Mouse (Mus musculus) ovary, postnatal 10 days (tissue): ENCODE measurements around the gene Zfp280d.
"Not testable (repeated sequence)": the region's sequence is repeated elsewhere in the genome, so short reads cannot be mapped to it uniquely, and the experiment has no call there.

Source experiments
- DNase-seq: peaks from one replicate; pipeline ENCODE4 v3.0.0; 2022; ENCODE audit warnings: low spot score

The Zfp280d gene

GRCm38 (mm10) chr9:72374074-72374473, 99.4 kb downstream of the Zfp280d start:
- no peak for DNase-seq

DNA sequence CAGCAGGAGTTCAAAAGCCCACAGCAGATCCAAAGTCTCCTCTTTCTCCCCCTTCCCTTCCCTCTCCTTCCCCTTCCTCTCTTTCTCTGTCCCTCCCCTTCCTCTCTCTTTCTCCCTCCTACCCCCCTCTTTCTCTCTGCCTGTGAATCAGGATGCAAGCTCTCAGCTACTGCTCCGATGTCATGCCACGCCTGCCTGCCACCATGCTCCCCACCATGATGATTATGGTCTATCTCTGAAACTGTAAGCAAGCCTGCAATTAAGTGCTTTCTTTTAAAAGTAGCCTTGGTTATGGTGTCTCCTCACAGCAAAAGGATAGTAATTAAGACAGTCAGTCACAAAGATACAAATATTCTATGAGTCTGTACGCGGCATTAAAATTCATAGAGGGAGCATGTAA, 100.3 kb downstream of the Zfp280d start:
- DNase-seq = no peak

DNA sequence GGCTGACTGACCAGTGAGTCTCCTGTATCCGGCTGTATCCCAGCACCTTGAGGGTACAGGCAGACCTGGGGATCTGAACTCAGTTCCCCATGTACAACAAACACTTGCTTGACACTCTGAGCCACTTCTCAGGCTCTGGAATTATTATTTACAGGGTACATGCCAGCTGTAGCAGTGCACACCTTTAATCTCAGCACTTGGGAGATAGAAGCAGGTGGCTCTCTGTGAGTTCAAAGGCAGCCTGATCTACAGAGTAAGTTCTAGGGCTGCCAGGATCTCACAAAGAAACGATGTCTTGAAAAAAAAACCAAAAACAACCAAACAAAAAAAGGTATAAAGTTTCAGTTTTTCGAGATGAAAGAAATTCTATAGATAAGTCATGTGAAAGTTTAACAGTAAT, 101.0 kb downstream of the Zfp280d start:
- DNase-seq = no peak

DNA sequence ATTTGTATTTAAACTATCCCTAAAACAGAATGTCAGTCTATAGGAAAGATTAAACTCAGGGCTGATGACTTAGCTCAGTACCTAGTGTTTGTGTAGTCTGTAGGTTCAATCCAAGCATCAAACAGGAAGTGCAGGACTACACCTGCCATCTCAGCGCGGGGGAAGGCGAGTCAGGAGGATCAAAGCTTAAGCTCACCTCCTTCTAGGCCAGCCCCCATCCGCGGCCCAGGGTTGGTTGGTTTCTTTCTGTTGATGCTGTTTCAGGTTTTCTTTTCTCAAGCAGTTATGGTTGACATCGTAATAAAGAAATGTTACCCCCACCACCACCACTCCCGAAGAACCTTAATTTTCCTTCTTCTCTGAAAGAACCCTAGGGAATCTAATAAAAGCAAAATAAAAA, 111.1 kb downstream of the Zfp280d start:
- DNase-seq = no peak

DNA sequence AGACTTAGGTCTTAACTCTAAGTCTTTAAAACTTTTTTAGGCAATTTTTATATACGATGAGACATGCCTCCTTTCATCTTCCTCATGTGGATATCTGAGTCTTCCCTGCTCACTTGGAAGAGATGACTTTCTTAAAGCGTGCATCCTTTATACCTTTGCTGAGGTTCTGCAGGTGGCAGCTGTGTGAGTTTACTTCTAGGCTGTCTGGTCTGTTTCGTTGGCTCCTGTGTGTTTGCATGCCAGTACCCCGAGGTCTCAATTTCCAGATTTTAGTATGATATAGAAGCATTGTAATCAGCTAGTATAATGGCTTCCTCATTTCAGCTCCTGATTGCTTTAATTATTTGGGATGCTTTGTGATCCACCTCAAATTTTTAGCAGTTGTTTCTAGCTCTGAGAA, 114.3 kb downstream of the Zfp280d start:
- no peak for DNase-seq

GRCm38 (mm10) chr9:72389431-72390002, 114.9 kb downstream of the Zfp280d start:
- DNase-seq = no peak

DNA sequence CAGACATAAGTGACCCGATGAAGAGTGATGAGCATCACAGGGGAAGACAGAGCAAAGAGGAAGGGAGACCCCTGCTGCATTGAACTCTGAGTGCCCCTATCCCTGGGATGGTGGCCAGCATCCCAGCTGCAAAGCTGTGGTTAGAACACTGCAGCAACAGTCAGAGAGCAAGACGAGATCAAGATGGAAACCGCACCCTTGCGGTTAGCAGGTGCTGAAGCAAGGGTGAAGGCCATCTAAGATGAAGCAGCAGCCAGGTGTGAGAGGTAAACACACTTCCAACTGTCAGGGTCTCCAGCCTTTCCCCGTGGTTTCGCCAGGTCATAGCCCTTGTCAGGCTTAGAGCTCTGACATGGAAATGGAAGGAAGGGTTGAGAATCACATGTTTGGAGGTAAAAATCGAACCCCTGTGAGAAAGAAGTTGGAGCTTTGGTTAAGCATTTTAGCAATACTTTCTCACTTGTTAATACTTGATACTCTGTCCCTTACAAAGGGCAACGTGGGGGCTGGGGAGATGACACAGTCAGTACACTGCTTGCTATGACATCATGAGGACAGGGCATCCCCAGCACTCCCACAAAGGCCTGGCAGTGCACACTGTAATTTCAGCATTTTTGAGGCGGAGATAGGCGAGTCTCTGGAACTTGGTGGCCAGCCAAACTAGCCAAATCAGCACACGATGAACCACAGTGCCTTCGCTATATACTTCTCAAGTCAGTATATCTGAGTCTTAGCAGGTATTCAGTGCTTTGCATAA, 115.8 kb downstream of the Zfp280d start:
- DNase-seq = no peak

DNA sequence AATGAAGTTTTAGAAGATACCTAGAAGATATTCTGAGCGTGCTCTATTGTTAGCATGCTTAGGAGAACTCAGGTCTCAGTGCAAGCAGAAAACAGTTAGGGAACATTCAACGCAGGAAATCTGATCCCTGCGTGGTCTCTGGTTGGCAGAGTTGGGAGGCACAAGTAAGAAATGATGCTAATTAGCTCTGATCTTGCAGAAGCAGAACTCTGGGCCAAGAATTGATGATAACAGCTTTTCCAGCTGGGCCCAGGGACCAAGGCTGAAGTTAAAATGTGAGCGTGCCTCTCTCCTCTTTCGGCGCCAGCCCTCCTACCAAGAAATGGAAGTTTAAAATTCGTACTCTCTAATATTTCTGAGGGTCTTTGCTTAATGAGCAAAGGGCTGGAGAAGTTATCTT, 118.0 kb downstream of the Zfp280d start:
- no peak for DNase-seq

DNA sequence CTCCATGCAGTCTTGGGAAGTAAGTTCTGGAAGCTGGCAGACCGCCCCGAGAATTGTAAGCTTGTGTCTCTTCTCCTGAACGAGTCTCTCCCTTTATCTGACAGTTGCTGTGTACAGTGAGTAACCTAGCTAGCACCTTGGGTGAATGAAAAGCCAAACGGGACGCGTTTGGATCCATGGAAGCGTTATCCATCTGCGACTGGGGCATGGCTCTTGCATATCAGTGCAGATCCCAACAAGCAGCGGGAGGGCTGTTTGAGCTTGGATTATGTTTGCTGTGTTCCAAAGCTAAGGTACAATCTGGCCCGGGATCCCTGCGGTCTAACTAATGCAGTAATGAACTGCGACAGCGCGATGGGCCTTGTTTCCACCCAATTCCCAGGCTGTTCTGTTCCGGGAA, 118.6 kb downstream of the Zfp280d start:
- DNase-seq = no peak

DNA sequence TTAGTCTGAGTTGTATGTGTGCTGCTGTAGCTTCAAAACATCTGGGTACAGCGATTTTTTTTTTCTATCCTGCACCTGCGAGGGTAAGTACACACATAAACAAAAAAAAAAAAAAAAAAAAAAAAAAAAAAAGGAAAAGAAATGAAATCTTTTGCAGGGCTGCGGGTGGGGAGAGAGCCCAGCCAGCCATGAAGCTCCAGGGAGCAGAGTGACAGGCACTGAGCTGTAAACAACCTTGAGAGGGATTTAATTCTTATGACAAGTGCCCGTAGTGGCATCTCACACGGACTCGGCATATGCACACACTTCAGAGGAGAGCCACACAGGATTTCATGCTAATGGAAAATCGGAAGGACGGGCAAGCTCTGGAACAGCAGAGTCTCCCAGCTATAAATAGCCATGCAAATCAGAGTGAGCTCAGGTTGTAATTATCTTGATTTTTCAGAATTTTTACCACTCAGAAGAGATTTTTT, 119.2 kb downstream of the Zfp280d start:
- no peak for DNase-seq

DNA sequence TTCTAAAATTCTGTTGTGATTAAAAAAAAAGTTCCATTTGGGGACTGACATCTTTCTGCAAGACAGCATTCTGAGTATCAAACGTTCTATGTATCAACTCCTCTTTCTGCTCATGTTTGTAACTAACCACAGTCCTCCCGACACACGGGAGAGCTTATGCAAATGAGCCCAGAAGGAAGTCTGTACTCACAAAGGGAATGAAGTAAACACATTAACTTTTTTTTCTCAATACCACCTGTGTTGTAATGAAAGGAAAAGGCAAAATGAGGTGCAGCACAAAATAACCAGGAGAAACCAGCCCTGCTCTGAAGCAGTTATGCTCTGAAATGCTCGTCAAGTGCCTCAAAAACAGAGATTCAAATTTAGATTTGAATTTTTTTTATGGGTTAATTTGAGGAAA, 125.5 kb downstream of the Zfp280d start:
- DNase-seq = no peak

DNA sequence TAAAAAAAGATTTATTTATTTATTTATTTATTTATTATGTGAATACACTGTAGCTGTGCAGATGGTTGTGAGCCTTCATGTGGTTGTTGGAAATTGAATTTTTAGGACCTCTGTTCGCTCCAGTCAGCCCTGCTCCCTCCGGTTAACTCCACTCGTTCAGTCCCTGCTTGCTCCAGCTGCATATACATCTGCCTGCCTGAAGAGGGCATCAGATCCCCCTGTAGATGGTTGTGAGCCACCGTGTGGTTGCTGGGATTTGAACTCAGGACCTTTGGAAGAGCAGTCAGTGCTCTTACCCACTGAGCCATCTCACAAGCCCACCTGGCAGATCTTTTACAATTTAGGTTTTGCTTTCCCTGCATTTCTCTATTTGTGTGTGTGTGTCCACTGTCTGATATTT, 127.1 kb downstream of the Zfp280d start:
- not testable (repeated sequence) for DNase-seq

- no peak for DNase-seq
These were observed 128.8 kb downstream of the Zfp280d start for GRCm38 (mm10) chr9:72403421-72403820.

GRCm38 (mm10) chr9:72404446-72404845, 129.8 kb downstream of the Zfp280d start:
- no peak for DNase-seq

DNA sequence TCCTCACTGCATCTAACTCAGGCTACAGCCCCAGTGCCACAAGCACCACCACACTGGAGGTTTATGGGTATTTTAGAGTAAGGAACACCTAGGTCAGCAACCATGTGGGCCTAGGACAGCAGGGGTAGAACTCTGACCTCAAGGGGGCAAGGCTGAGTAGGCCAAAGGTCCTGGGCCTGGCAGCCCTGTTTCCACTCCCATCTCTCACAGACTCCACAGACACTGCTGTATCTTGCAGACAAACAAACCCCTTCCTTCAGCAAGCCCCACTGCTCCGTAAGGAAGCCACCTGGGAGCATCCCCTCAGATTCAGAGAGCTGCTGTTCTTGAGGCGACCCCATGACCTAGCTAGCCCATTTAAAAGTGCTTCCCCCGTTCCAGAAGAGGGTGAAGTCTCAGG, 130.3 kb downstream of the Zfp280d start:
- DNase-seq = no peak

DNA sequence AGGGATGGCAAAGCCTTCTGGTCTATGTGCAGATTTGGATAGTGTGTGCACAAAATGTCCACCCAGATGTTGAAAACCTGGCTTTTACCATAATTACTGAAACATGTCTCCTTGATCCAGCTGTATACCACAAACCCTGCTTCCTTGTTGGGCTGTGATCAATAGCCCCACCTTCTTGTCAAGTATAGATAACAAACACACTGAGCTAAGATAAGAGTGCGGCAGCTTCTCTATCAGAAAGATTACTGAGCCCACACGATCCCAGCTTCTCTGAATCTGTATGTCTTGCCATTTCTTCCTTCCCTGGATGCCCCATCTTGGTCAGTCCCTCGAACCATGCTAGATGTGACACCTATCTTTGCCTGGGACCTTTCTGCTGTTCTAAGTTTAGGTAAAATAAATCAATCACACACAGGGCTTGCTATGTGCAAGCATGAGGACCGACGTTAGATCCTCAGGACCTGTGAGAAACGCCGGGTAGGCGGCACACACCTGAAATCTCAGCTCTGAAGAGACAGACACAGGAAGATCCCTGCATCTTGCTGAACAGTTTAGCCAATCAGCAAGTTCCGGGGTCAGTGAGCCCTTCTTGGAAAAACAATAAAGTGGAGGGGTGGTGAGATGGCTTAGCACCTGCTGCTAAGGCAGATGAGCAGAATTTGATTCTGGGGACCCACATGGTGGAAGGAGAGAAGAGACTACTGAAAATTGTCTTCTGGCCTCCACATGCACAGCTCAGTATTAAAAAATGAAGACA, 131.4 kb downstream of the Zfp280d start:
- DNase-seq = no peak

GRCm38 (mm10) chr9:72408131-72408586, 133.5 kb downstream of the Zfp280d start:
- DNase-seq = peak; percentile 61

DNA sequence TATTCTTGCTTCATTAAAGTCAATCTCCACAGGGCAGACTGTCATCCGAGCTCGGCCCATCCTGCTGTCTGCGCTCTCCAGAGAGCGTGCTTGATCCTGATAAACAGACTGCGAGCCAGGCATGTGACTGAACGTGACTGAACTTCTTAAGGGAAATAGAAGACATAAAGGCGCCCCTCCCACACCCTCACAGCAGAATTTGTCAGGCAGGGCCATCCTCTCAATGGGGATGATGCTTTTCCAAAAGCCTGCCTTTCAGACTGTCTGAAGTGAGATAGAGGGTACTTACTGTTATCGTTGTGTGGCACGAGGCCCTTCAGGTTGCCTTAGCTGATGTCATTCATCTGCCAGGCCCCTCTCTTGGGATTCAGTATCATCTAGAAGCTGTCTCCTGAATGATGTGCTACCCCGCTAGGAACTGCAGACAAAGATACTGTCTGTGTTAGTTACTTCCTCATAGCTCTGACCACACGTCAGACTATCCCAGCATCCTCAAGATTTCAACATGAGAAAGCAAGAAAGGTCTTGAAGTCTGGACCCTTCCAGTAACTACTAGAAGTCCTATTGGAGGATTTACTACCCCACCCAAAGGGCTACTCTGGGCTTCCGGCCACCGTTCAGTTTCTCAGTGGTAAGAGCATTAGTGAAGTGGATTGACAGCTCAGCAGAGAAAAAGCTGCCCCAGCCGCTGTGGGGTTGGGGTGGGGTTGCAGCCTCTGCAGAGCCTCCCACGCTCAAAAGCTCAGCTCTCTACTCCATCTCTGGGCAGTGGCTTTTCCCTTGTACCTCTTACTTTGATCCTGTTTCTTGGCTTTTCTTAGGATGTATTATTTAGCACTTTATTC, 134.9 kb downstream of the Zfp280d start:
- DNase-seq = no peak

DNA sequence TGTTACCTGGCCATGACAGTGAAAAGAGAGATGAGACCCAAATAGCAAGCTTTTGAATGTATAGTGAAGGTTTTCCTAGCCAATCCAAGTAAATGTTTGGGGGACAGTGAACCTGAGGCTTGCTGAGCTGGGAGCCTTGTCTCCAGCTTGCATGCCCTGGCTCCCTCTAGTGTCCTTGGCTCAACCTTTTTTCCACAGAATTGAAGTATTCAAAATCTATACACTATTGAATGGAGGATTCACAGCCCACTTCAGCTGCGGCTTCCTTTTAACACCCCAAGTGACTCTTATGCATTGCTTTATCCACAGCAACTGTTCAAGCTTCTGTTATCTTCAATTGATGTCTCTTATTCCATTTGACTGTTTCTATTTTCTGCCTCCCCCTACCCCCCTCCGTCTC, 137.1 kb downstream of the Zfp280d start:
- no peak for DNase-seq
